Mouse (Mus musculus): ENCODE results near the gene Cuta. TPM values are rescaled to one million over a fixed set of nuclear protein-coding genes. Genes with fewer than 3 reads are reported as not detected.
A peak's percentile ranks its signal among the peaks of the same experiment; 100 is the strongest.
"Not testable (repeated sequence)": the region's sequence is repeated elsewhere in the genome, so short reads cannot be mapped to it uniquely, and the experiment has no call there.

Cuta gene
- total and polyA plus RNA-seq, 3 experiments: 145 to 381 (median 164) TPM

GRCm38 (mm10) chr17:26936921-26937695, 2.3 kb downstream of the Cuta start:
- no peak for DNase-seq

DNA sequence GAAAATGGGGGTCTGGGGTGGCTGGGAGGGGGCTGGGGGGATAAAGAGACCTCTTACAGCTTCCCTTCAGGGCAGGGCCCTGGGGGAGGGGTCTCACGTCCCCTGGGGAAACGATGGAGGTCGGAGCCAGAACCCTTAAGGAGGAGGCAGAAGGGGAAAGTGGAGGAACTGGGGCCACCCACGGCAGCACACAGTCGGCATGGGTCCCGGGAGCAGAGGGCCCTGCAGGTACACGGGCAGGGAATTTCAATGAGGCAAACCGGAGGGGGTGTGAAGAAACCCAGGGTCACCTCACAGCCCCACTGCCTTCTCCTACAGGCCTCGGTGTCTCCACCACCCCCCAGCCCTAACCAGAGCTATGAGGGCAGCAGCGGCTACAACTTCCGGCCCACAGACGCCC, 2.9 kb downstream of the Cuta start:
- DNase-seq: no peak

DNA sequence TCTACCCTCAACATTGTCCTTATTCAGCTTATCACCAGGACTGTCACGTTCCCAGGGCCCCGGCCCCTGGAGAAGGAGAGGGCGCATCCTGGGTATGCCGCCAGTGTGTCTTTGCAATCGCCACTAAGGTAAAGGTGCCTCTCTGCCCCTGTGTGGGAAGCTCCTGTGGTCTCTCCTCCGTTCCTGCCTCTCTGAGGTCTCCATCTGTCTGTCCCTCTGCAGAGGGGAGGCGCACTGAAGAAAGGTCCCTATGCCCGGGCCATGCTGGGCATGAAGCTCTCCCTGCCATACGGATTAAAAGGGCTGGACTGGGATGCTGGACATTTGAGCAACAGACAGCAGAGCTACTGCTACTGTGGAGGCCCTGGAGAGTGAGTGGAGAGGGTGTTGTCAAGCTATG, 4.3 kb downstream of the Cuta start:
- DNase-seq: no peak

GRCm38 (mm10) chr17:26933885-26934827, 5.2 kb downstream of the Cuta start:
- DNase-seq: no peak

DNA sequence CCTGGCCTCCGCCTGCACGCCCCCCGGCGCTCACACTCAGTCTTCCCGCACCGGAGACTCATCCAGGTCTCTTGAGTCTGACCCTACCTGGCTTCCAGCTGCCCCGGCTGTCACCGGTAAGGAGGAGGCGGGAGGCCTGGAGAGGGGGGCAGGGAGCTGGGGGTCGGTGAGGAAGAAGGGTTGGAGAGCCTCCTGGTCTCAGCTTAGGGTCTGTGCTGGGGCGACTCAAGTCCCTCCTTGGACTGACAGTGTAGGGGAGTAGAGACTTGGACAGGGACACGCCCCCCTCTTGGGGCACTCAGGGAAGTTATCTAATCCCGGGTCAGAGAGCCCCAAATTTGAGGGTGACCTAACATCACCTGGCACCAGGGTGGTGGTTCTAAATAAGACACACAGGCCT, 6.0 kb downstream of the Cuta start:
- DNase-seq: no peak

GRCm38 (mm10) chr17:26932839-26933398, 6.5 kb downstream of the Cuta start, which contains the start of gene Phf1:
Phf1 (plus strand) TSS chr17:26933052.
- DNase-seq: peak; percentile 98

- DNase-seq: peak; percentile 61
Observed at GRCm38 (mm10) chr17:26931795-26932194, 7.6 kb downstream of the Cuta start.

DNA sequence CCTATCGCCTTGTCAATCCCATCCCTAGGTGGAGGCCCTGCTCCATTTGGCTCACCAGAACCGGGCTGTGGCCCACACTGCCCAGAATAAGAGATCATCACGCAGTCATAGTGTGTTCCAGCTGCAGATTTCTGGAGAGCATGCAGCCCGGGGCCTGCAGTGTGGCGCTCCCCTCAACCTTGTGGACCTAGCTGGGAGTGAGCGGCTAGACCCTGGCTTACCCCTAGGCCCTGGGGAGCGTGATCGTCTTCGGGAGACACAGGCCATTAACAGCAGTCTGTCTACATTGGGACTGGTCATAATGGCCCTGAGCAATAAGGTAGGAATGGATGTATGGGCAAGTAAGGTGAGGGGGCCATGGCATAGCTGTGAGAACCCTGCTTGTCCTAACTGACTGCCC, 14.0 kb downstream of the Cuta start:
- not testable (repeated sequence) for DNase-seq

DNA sequence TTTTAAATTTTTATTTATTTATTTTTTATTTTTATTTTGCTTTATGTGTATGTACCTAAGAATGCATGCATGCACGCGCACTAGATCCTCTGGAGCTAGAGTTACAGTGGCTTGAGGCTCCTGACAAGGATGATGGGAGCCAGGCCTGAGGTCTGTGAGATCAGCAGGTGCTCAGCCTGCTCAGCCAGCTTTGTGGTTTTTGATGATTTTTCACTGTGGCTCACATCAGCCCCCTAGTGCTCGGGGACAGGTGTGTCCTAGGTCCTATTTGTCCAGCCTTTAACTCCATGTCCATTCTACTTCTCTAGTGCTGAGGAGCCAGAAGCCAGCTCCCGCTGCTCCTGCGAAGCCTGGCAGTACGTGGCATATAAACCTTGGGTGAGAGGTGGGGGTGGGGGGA, 17.0 kb downstream of the Cuta start:
- DNase-seq: not testable (repeated sequence)

DNA sequence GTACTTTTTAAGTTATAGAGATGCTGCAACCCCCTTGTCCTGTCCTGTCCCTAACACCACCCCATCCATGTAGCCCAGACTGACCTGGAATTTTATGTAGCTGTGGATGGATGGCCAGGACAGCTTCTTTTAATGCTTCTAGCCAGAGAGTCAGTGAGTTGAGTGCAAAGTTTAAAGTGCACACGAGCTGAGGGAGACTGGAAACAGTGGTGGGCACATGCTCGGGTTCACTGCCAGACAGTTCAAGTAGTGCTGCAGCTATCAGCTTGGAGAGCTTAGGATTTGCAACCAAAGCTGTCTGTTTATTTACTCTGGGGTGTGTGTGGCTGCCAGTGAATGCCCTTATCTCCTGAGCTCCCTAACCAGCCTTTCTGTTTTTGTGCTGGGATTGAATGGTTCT, 19.9 kb downstream of the Cuta start:
- DNase-seq: not testable (repeated sequence)

GRCm38 (mm10) chr17:26918343-26918742, 21.0 kb downstream of the Cuta start:
- DNase-seq: no peak

- DNase-seq: not testable (repeated sequence)
Observed at GRCm38 (mm10) chr17:26917560-26917959, 21.8 kb downstream of the Cuta start.

DNA sequence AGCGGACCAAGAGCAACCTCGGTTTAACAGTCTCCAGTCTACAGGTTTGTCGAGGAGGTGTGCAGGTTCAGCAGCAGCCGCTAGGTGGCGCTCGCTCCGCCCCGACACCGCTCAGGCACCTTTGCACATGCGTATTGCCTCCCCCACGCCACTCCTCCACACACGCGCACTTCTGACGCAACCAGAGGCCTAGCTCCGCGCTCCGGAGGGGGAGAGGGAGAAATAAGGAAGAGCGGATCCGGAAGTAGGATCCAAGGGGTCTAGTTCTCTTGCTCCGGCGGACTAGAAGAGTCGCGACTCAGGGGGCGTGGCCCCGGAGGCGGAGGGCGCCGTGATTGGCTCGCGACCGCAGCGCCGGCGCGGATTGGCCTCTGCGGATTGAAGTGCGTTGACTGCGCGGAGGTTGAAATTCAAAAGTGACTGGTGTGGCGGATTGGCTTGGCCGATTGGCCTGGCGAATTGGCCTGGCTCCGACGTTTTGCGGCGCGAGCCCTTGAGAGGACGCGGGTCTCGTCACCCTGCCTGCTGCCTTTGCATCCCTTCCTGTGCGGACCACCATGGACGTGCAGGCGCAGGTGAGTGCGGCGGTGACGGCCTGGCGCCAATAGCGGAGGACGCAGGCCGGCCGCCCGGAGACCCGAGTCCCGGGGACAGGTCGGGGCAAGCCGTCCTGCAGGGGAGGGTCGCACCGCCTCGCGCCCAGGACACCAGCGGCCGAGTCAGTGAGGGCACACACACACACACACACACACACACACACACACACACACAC, 22.5 kb downstream of the Cuta start, which contains the start of gene Kifc5b:
TSS of gene Kifc5b (plus strand) at position 381 of the 772 bp plus-strand sequence.
- DNase-seq: peak; percentile 99

GRCm38 (mm10) chr17:26915248-26915647, 24.1 kb downstream of the Cuta start:
- DNase-seq: no peak

DNA sequence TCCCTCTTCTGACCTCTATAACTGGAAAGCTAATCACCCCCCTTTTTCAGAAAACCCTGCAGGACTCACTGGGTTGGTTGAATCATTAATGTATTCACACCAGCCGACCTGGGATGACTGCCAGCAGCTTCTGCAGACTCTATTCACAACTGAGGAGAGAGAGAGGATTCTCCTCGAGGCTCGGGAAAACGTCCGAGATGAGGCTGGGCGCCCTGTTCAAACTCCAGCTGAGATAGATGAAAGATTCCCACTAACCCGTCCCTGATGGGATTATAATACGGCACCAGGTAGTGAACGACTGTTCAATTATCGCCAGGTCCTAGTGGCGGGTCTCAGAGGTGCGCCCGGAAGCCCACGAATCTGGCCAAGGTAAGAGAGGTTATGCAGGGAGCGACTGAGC, 31.9 kb downstream of the Cuta start:
- DNase-seq: not testable (repeated sequence)

GRCm38 (mm10) chr17:26904320-26904719, 35.0 kb downstream of the Cuta start:
- DNase-seq: no peak

DNA sequence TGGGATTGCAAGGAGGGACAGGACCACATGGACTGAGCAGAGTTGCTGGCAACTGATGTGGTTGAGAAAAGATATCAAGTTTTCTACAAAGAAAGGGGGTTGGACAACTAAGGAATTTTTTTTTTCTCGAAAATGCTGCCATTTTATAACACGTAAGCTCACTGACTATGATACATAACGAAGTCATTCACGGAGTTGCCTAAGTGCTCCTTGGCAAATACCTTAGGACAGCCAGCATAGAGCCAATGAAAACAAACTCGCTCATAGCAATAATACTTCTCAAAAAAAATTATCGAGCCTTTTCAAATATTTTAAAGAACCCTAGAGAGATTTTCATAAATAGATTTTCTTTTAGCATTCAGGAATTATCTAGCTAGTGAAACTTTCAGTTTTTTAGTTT, 38.5 kb downstream of the Cuta start:
- no peak for DNase-seq

DNA sequence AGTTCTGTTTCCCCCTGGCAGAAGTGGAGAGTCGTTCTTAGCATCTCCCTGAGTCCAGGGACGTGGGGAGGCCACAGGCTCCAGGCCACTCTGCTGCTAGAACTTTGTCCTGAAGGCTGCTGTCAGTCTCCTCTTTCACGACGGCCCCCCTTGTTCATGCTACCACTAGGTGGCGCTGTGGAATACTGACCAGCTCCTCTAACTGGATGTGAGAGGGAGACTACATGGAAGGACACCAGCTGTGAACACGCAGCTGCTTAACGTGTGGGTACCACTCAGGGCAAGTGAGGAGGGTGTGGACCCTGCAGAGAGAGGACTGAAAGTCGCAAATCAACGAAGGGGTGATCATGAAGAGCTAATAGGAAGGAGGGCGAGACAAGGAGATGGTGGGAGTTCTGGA, 43.8 kb downstream of the Cuta start:
- DNase-seq: peak; percentile 71

DNA sequence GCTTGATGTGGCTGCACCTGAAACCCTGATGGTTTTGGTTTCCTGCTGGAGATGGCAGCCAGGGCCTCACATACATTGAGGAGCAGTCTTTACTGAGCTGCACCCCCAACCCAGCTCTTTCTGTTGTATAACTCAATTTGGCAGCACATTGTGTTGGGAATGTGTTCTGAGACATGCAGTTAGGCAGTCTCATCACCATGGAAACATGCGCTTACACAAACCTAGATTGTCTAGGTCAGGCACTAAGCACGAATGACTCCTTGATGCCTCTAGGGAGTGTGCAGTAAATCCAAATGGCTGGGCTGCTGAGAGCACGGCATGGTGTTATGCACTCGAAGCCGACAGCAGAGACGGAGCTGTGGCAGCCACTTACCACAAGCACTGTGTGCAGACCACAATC, 45.0 kb downstream of the Cuta start:
- no peak for DNase-seq

DNA sequence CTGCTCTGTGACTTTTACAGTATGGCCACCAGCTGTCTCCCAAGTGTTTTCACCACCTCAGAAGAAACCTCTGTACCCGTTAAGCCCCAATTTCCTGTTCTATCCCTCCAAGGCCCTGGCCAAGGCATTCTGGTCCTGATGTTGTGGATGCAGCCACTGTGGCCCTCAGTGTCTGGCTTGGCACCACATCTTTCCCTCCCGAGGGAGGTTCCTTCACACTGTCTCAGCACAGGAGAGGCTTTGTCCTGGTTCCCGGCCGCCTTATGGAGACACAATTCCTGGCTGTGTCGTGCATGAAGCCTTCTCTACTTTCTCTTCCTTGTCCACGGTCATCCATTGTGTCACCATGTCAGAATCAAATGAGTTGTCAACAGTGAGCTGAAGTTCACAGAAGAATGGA, 45.9 kb downstream of the Cuta start:
- no peak for DNase-seq

DNA sequence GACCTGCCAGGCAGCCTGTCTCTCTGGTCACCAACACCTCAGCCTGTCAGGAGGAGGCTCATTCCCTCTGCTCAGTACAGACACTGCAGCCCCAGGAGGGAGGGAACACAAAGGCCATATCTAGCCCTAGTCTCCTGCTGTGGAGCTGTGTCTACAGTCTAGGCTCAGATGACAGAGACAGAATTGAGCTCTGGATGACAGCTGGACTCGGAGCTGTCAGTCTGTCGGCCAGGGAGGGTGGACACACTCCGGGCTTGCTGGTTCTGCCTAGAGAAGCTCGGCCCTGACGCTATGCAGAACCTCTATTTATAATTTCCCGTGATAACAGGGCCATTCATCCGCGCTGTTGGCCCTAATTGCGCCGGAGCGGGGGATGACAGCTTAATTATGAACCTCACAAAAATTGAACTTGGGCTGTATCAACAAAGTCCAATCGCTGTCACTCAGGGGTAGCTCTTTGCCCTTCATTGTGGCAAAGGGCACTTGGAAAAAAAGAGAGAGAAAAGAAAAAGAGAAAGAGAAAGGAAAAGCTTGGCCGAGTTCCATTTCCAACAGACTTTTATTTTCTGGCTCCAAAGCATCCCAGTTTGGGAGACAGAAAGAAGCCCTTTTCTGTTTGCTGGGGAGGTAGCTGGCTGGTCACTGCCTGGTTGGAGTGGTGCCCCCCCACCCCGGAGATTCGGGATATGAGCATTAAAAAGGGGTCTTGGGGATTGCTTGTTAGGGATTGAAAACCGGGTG, 46.6 kb downstream of the Cuta start:
- DNase-seq: no peak
